Mouse (Mus musculus): Measurements from ENCODE around the gene Eda2r.

DNA sequence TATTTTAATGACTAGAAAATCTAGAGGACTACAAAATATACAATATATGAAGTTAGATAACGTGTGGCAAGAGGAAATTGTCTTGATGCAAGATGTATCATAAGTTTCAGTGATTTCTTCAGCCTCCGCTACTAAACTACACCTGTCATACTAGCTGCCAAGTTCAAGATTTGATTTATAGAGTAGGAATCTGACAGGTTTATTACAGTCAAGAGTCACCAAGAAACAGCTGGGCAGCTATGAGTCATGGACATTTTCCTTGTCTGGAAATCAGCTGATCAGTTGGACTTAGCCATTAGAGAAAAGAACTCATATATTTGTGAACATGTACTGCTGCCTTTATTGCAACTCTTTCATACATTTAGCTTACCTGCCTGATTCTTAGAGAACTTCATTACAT lies 20.9 kb upstream of the Eda2r start:
- no peak for TF ChIP-seq CTCF (conservative IDR thresholded peaks at IDR 0.05; ENCODE audit: insufficient read depth, insufficient read length, low read depth, low read length)
- no peak for TF ChIP-seq POLR2A (IDR thresholded peaks at IDR 0.05; ENCODE audit: low read depth, low read length)
